Mouse (Mus musculus): ENCODE data around the gene Frmpd4. TPM values are rescaled to one million over a fixed set of nuclear protein-coding genes. Genes with fewer than 3 reads are reported as not detected.

The Frmpd4 gene
- polyA plus RNA-seq, 1 experiment from 2014 or later, result not detected

- no peak overlapping the region for H3K27ac ChIP-seq (ENCODE audit: low read depth, low read length)
- H3K9ac ChIP-seq (ENCODE audit: low read depth, low read length), result no peak overlapping the region
- no peak for ATAC-seq (replicated peaks; ENCODE audit: insufficient number of reproducible peaks, low FRiP score, low TSS enrichment)
- H3K4me2 ChIP-seq, result no peak overlapping the region
- no peaks in the 10 kb centered on the region for H3K36me3 ChIP-seq (ENCODE audit: control insufficient read depth, insufficient read depth, low read length)
- H3K4me1 ChIP-seq (ENCODE audit: control insufficient read depth, insufficient read depth, low read length), result no peaks in the 10 kb centered on the region
- no peaks in the 10 kb centered on the region for H3K9me3 ChIP-seq (replicated peaks; ENCODE audit: control insufficient read depth, low read length)
- WGBS (ENCODE audit: insufficient replicate concordance), result 19% methylated on average over 3 of the region's 3 CpGs
- no peaks in the 10 kb centered on the region for H3K27me3 ChIP-seq (ENCODE audit: control insufficient read depth, insufficient read depth, low read length)
- no peak overlapping the region for H3K4me3 ChIP-seq (ENCODE audit: low read depth, low read length)
Measured at GRCm38 (mm10) chrX:168415403-168415802, 161.6 kb downstream of the Frmpd4 start.

- no peaks in the 10 kb centered on the region for H3K4me1 ChIP-seq (ENCODE audit: control insufficient read depth, insufficient read depth, low read length)
- H3K27ac ChIP-seq (ENCODE audit: low read depth, low read length), result no peak overlapping the region
- no peaks in the 10 kb centered on the region for H3K9me3 ChIP-seq (replicated peaks; ENCODE audit: control insufficient read depth, low read length)
- no peak overlapping the region for H3K4me2 ChIP-seq
- no peak overlapping the region for H3K9ac ChIP-seq (ENCODE audit: low read depth, low read length)
- H3K36me3 ChIP-seq (ENCODE audit: control insufficient read depth, insufficient read depth, low read length), result no peaks in the 10 kb centered on the region
- ATAC-seq (replicated peaks; ENCODE audit: insufficient number of reproducible peaks, low FRiP score, low TSS enrichment), result no peak
- no peak overlapping the region for H3K4me3 ChIP-seq (ENCODE audit: low read depth, low read length)
- H3K27me3 ChIP-seq (ENCODE audit: control insufficient read depth, insufficient read depth, low read length), result no peaks in the 10 kb centered on the region
- 76% methylated on average over 2 of the region's 2 CpGs for WGBS (ENCODE audit: insufficient replicate concordance)
Measured at GRCm38 (mm10) chrX:168403512-168403911, 173.5 kb downstream of the Frmpd4 start.

GRCm38 (mm10) chrX:168350431-168350830, 226.6 kb downstream of the Frmpd4 start:
- Histone ChIP-seq H3K27me3 (ENCODE audit: control insufficient read depth, insufficient read depth, low read length) (no peaks in the 10 kb centered on the region), H3K4me2 (no peak overlapping the region), H3K27ac (ENCODE audit: low read depth, low read length) (no peak overlapping the region), H3K9ac (ENCODE audit: low read depth, low read length) (no peak overlapping the region), H3K9me3 (replicated peaks; ENCODE audit: control insufficient read depth, low read length) (no peaks in the 10 kb centered on the region), H3K36me3 (ENCODE audit: control insufficient read depth, insufficient read depth, low read length) (no peaks in the 10 kb centered on the region), H3K4me3 (ENCODE audit: low read depth, low read length) (no peak overlapping the region), H3K4me1 (ENCODE audit: control insufficient read depth, insufficient read depth, low read length) (no peaks in the 10 kb centered on the region)
- ATAC-seq (replicated peaks; ENCODE audit: insufficient number of reproducible peaks, low FRiP score, low TSS enrichment), result no peak
- 69% methylated on average over 2 of the region's 2 CpGs for WGBS (ENCODE audit: insufficient replicate concordance)

GRCm38 (mm10) chrX:168349320-168350225, 227.5 kb downstream of the Frmpd4 start:
- Histone ChIP-seq H3K4me3 (ENCODE audit: low read depth, low read length) (no peak overlapping the region), H3K27ac (ENCODE audit: low read depth, low read length) (no peak overlapping the region), H3K9me3 (replicated peaks; ENCODE audit: control insufficient read depth, low read length) (no peaks in the 10 kb centered on the region), H3K4me1 (ENCODE audit: control insufficient read depth, insufficient read depth, low read length) (no peaks in the 10 kb centered on the region), H3K36me3 (ENCODE audit: control insufficient read depth, insufficient read depth, low read length) (no peaks in the 10 kb centered on the region), H3K4me2 (no peak overlapping the region), H3K9ac (ENCODE audit: low read depth, low read length) (no peak overlapping the region), H3K27me3 (ENCODE audit: control insufficient read depth, insufficient read depth, low read length) (no peaks in the 10 kb centered on the region)
- ATAC-seq (replicated peaks; ENCODE audit: insufficient number of reproducible peaks, low FRiP score, low TSS enrichment), result no peak
- WGBS (ENCODE audit: insufficient replicate concordance), result 69% methylated on average over 5 of the region's 5 CpGs

- no peaks in the 10 kb centered on the region for H3K27me3 ChIP-seq (ENCODE audit: control insufficient read depth, insufficient read depth, low read length)
- H3K27ac ChIP-seq (ENCODE audit: low read depth, low read length), result no peak overlapping the region
- H3K4me2 ChIP-seq, result no peak overlapping the region
- H3K9me3 ChIP-seq (replicated peaks; ENCODE audit: control insufficient read depth, low read length), result no peaks in the 10 kb centered on the region
- H3K4me1 ChIP-seq (ENCODE audit: control insufficient read depth, insufficient read depth, low read length), result no peaks in the 10 kb centered on the region
- no peak for ATAC-seq (replicated peaks; ENCODE audit: insufficient number of reproducible peaks, low FRiP score, low TSS enrichment)
- H3K36me3 ChIP-seq (ENCODE audit: control insufficient read depth, insufficient read depth, low read length), result no peaks in the 10 kb centered on the region
- no peak overlapping the region for H3K4me3 ChIP-seq (ENCODE audit: low read depth, low read length)
- no peak overlapping the region for H3K9ac ChIP-seq (ENCODE audit: low read depth, low read length)
Measured at GRCm38 (mm10) chrX:168338212-168338611, 238.8 kb downstream of the Frmpd4 start.

- no peak overlapping the region for H3K4me2 ChIP-seq
- H3K4me1 ChIP-seq (ENCODE audit: control insufficient read depth, insufficient read depth, low read length), result no peaks in the 10 kb centered on the region
- no peaks in the 10 kb centered on the region for H3K9me3 ChIP-seq (replicated peaks; ENCODE audit: control insufficient read depth, low read length)
- H3K27ac ChIP-seq (ENCODE audit: low read depth, low read length), result no peak overlapping the region
- ATAC-seq (replicated peaks; ENCODE audit: insufficient number of reproducible peaks, low FRiP score, low TSS enrichment), result no peak
- H3K36me3 ChIP-seq (ENCODE audit: control insufficient read depth, insufficient read depth, low read length), result no peaks in the 10 kb centered on the region
- H3K4me3 ChIP-seq (ENCODE audit: low read depth, low read length), result no peak overlapping the region
- H3K27me3 ChIP-seq (ENCODE audit: control insufficient read depth, insufficient read depth, low read length), result no peaks in the 10 kb centered on the region
- no peak overlapping the region for H3K9ac ChIP-seq (ENCODE audit: low read depth, low read length)
- WGBS (ENCODE audit: insufficient replicate concordance), result 76% methylated on average over 3 of the region's 3 CpGs
Measured at GRCm38 (mm10) chrX:168325161-168325560, 251.9 kb downstream of the Frmpd4 start.

GRCm38 (mm10) chrX:168312158-168312557, 264.9 kb downstream of the Frmpd4 start:
- WGBS (ENCODE audit: insufficient replicate concordance), result 56% methylated on average over 1 of the region's 1 CpGs
- H3K4me2 ChIP-seq, result no peak overlapping the region
- no peaks in the 10 kb centered on the region for H3K4me1 ChIP-seq (ENCODE audit: control insufficient read depth, insufficient read depth, low read length)
- H3K27me3 ChIP-seq (ENCODE audit: control insufficient read depth, insufficient read depth, low read length), result no peaks in the 10 kb centered on the region
- H3K4me3 ChIP-seq (ENCODE audit: low read depth, low read length), result no peak overlapping the region
- no peak overlapping the region for H3K9ac ChIP-seq (ENCODE audit: low read depth, low read length)
- ATAC-seq (replicated peaks; ENCODE audit: insufficient number of reproducible peaks, low FRiP score, low TSS enrichment), result no peak
- H3K9me3 ChIP-seq (replicated peaks; ENCODE audit: control insufficient read depth, low read length), result no peaks in the 10 kb centered on the region
- H3K36me3 ChIP-seq (ENCODE audit: control insufficient read depth, insufficient read depth, low read length), result no peaks in the 10 kb centered on the region
- no peak overlapping the region for H3K27ac ChIP-seq (ENCODE audit: low read depth, low read length)

GRCm38 (mm10) chrX:168310143-168310542, 266.9 kb downstream of the Frmpd4 start:
- no peaks in the 10 kb centered on the region for H3K9me3 ChIP-seq (replicated peaks; ENCODE audit: control insufficient read depth, low read length)
- WGBS (ENCODE audit: insufficient replicate concordance), result 0% methylated on average over 1 of the region's 1 CpGs
- no peaks in the 10 kb centered on the region for H3K36me3 ChIP-seq (ENCODE audit: control insufficient read depth, insufficient read depth, low read length)
- 0 out of 2 replicates have a peak, but pooled peaks cover 2% of the 10 kb centered on the region for H3K27me3 ChIP-seq (ENCODE audit: control insufficient read depth, insufficient read depth, low read length)
- ATAC-seq (replicated peaks; ENCODE audit: insufficient number of reproducible peaks, low FRiP score, low TSS enrichment), result no peak
- no peak overlapping the region for H3K4me3 ChIP-seq (ENCODE audit: low read depth, low read length)
- H3K9ac ChIP-seq (ENCODE audit: low read depth, low read length), result no peak overlapping the region
- no peaks in the 10 kb centered on the region for H3K4me1 ChIP-seq (ENCODE audit: control insufficient read depth, insufficient read depth, low read length)
- H3K4me2 ChIP-seq, result no peak overlapping the region
- H3K27ac ChIP-seq (ENCODE audit: low read depth, low read length), result no peak overlapping the region

GRCm38 (mm10) chrX:168292506-168292905, 284.5 kb downstream of the Frmpd4 start:
- no peak overlapping the region for H3K27ac ChIP-seq (ENCODE audit: low read depth, low read length)
- ATAC-seq (replicated peaks; ENCODE audit: insufficient number of reproducible peaks, low FRiP score, low TSS enrichment), result no peak
- no peaks in the 10 kb centered on the region for H3K27me3 ChIP-seq (ENCODE audit: control insufficient read depth, insufficient read depth, low read length)
- H3K4me3 ChIP-seq (ENCODE audit: low read depth, low read length), result no peak overlapping the region
- no peak overlapping the region for H3K4me2 ChIP-seq
- no peak overlapping the region for H3K9ac ChIP-seq (ENCODE audit: low read depth, low read length)
- WGBS (ENCODE audit: insufficient replicate concordance), result 79% methylated on average over 3 of the region's 3 CpGs
- no peaks in the 10 kb centered on the region for H3K36me3 ChIP-seq (ENCODE audit: control insufficient read depth, insufficient read depth, low read length)
- no peaks in the 10 kb centered on the region for H3K9me3 ChIP-seq (replicated peaks; ENCODE audit: control insufficient read depth, low read length)
- H3K4me1 ChIP-seq (ENCODE audit: control insufficient read depth, insufficient read depth, low read length), result no peaks in the 10 kb centered on the region
